Mouse (Mus musculus) hindbrain, embryonic 12.5 days (tissue): Measurements from ENCODE around the gene Sit1. TPM values are rescaled to one million over a fixed set of nuclear protein-coding genes. Genes with fewer than 3 reads are reported as not detected.
"Not testable (repeated sequence)": the region's sequence is repeated elsewhere in the genome, so short reads cannot be mapped to it uniquely, and the experiment has no call there.

ENCODE experiments used
- ATAC-seq: fragments of 200-750 bp; cut with Nextera tagmentation; 2 replicates; pipeline ENCODE4 v1.8.0; 2017; ENCODE audit warnings: moderate TSS enrichment; ENCODE audit not compliant: low FRiP score
- H3K27ac ChIP-seq: fragments of 300-500 bp; sonication (generic); 2 replicates; pipeline ENCODE4 v1.5.1; 2016; ENCODE audit warnings: mild to moderate bottlenecking
- H3K27me3 ChIP-seq: fragments of 300-500 bp; sonication (generic); 2 replicates; pipeline ENCODE4 v1.6.1; 2016; ENCODE audit warnings: mild to moderate bottlenecking
- H3K36me3 ChIP-seq: fragments of 300-500 bp; sonication (generic); 2 replicates; pipeline ENCODE4 v1.6.1; 2016; ENCODE audit warnings: mild to moderate bottlenecking
- H3K4me1 ChIP-seq: fragments of 300-500 bp; sonication (generic); 2 replicates; pipeline ENCODE4 v1.6.1; 2016
- H3K4me2 ChIP-seq: fragments of 300-500 bp; sonication (generic); replicated peaks from 2 replicates; pipeline ENCODE4 v1.6.1; 2016; ENCODE audit warnings: mild to moderate bottlenecking
- H3K4me3 ChIP-seq: fragments of 300-500 bp; sonication (generic); 2 replicates; pipeline ENCODE4 v1.5.1; 2016; ENCODE audit warnings: mild to moderate bottlenecking
- H3K9ac ChIP-seq: fragments of 300-500 bp; sonication (generic); 2 replicates; pipeline ENCODE4 v1.6.1; 2016; ENCODE audit warnings: mild to moderate bottlenecking, moderate library complexity
- H3K9me3 ChIP-seq: fragments of 300-500 bp; sonication (generic); replicated peaks from 2 replicates; pipeline ENCODE4 v1.6.1; 2016; ENCODE audit warnings: mild to moderate bottlenecking
- WGBS: fragments of 180-500 bp; shearing (Covaris S2); methylation state at CpG from one replicate; pipeline ENCODE4 v1.1.7; 2016; 5-methylcytosine and 5-hydroxymethylcytosine counted together
- polyA plus RNA-seq: library from polyadenylated mRNA; unstranded; fragments of >200 nt; fragmentation: Nextera tagmentation; extraction: Ambion mirVana; gene quantifications from 2 replicates; pipeline ENCODE4 v1.2.1, GENCODE M21; 2016

Sit1 gene
- polyA plus RNA-seq, 1 experiment from 2014 or later: not detected

DNA sequence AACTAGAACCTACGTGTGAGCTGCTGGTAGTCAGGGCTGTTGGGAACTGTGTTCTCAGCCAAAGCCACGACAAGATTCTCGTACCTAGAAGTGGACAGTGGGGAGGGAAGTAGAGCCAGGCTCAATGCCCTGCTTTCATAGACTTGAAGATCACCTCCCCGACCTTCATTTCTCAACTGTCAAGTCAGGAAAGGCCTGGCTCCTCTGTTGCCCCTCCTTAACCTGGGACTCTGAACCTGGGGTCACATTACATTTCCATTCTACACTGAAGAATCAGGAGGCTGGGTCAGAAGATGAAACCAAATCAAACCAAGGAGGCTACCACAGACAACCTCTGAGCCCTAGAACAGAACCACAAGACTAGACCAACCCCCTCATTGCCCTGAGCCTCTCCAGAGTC lies 14.4 kb upstream of the Sit1 start:
- Histone ChIP-seq H3K4me1 (peaks cover 33% of the 10 kb centered on the region), H3K9ac (no peak overlapping the region), H3K27ac (no peak overlapping the region), H3K36me3 (peaks cover 13% of the 10 kb centered on the region; the same call in 1 of the 2 replicates), H3K4me2 (peak overlapping the region; percentile 64), H3K27me3 (peaks cover under 1% of the 10 kb centered on the region; the same call in 1 of the 2 replicates), H3K4me3 (peak overlapping the region; percentile 45), H3K9me3 (no peaks in the 10 kb centered on the region)
- WGBS: 77% methylated on average over 4 of the region's 4 CpGs
- ATAC-seq: no peak

DNA sequence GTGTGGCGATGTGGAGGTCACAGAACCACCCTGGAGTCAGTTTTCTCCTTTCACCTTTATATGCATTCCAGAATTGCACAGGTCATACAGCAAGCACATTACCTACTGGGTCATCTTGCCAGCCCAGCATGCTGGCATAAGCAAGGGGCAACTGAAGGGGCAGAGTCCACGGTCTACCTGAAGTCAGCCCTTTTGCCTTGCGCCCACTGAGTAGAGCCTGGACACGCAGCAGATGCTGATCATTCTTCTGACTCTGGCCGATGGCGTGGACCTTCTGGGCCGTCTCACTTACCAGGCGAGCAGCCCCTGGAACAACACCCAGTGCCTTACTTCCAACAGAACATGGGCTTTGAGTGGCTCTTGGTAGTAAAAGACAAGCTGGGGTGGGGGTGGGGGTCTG lies 13.9 kb upstream of the Sit1 start:
- H3K27me3 ChIP-seq: no peaks in the 10 kb centered on the region; the same call in 1 of the 2 replicates
- H3K27ac ChIP-seq: no peak overlapping the region
- H3K9me3 ChIP-seq: no peaks in the 10 kb centered on the region
- H3K36me3 ChIP-seq: peaks cover 13% of the 10 kb centered on the region; the same call in 1 of the 2 replicates
- H3K9ac ChIP-seq: no peak overlapping the region
- H3K4me3 ChIP-seq: no peak overlapping the region
- ATAC-seq: no peak
- H3K4me1 ChIP-seq: peaks cover 33% of the 10 kb centered on the region
- H3K4me2 ChIP-seq: no peak overlapping the region
- 93% methylated on average over 8 of the region's 8 CpGs for WGBS

DNA sequence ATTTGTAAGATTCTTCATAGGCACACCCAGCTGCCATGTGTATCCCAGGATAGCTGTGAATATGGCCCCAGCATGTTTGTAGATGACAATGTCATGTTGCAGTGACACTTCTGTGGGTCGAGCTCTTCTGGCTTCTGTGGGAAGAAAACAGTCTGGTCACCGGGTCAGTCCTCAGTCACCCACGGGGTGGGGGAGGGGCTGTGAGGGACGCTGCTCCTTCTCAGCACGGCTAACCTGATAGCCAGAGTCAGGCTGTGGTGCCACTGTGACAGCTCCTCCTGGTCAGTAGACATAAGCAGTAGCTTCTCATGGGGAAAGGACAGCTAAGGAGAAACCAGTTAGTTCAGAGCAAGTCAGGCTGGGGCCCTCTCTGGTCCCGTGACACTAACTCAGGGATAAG lies 13.1 kb upstream of the Sit1 start:
- H3K4me1 ChIP-seq: peaks cover 33% of the 10 kb centered on the region
- WGBS: 63% methylated on average over 6 of the region's 6 CpGs
- H3K9ac ChIP-seq: no peak overlapping the region
- H3K9me3 ChIP-seq: no peaks in the 10 kb centered on the region
- H3K4me3 ChIP-seq: no peak overlapping the region
- H3K27ac ChIP-seq: no peak overlapping the region
- no peak for ATAC-seq
- no peak overlapping the region for H3K4me2 ChIP-seq
- H3K27me3 ChIP-seq: no peaks in the 10 kb centered on the region; the same call in 1 of the 2 replicates
- peaks cover 13% of the 10 kb centered on the region; the same call in 1 of the 2 replicates for H3K36me3 ChIP-seq

DNA sequence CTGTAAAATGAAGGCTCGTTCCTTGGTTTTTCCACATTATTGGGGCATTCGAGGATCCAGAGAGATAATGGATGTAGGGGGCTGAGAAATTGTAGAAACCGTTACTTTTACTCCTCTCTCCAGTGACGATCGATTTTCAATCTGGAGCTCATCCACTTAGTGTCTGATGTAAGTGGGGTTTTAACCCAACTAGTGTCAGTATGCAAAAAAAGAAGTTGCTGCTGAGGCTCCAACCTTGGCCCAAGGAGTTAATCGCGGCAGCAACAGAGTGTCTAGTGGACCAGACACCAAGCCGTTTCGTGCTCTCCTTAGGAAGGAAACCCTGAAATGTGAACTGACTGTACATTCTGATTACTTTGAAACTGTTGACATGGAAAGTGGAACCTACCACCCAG lies 10.3 kb upstream of the Sit1 start:
- H3K27ac ChIP-seq: peak overlapping the region; percentile 88
- WGBS: 4% methylated on average over 9 of the region's 9 CpGs

DNA sequence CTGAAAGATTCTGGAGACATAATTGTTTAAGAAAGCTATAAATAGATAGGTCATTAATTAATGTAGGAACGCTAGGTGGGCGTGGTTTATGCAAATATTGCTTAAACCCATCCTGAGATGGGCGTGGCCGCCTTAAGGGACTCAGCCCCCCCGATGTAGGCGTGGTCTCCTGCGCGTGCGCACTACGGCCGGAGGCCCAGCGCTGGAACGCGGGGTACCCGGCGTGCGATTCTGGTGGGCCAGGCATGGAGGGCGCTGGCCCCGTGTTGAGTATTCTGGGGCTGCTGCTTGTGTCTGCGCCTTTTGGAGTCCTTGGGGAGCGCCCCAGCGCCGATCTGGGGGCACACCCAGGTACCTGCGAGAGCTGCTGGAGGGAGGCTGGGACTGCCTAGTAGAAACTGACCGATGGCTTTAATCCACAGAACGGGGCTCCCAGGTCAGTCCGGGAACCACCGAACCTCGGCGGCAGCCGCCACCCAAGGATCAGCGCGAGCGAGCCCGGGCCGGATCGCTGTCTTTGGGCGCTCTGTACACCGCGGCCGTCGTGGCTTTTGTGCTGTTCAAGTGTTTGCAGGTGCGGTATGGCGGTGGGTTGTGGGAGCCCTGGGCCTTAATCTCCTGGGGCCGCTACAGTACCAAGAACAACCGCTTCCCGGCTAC lies 9.8 kb upstream of the Sit1 start:
- peak; percentile 94 for ATAC-seq
- peak overlapping the region; percentile 76 for H3K4me3 ChIP-seq
- under 1% methylated on average over 47 of the region's 47 CpGs for WGBS

More for the DNA sequence above, 10.3 kb upstream of the Sit1 start:
- no peak for ATAC-seq
- Histone ChIP-seq H3K4me1 (peaks cover 30% of the 10 kb centered on the region), H3K9me3 (0 out of 2 replicates have a peak, but pooled peaks cover 4% of the 10 kb centered on the region), H3K36me3 (peaks cover 13% of the 10 kb centered on the region; the same call in 1 of the 2 replicates), H3K4me3 (peak overlapping the region; percentile 76), H3K27me3 (no peaks in the 10 kb centered on the region), H3K9ac (peak overlapping the region; percentile 82), H3K4me2 (peak overlapping the region; percentile 61)

DNA sequence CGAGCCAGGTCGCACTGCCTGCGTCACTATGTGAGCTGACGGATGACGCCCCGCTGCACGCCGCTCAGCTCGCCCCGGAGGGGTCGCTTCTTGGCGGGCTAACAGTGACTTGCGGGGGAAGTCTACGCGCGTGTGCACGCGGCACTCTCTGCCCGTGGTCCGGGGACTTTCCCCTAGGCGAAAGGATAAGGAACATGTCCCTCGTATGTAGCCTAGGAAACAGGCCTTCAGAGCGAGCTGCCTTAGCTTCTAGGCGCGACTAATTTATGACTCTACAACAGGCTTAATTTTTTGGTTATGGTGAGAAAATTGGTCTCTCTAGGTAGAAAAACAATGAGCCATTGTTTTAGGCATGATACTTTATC lies 9.3 kb upstream of the Sit1 start, which contains the start of gene Ccdc107:
Gene Ccdc107, plus strand, starts transcription at position 80 of the 365 bp plus-strand sequence.
- no peaks in the 10 kb centered on the region for H3K27me3 ChIP-seq
- H3K9ac ChIP-seq: peak within 1 kb of the TSS; percentile 82
- under 1% methylated on average over 25 of the region's 25 CpGs for WGBS
- H3K4me1 ChIP-seq: peaks cover 19% of the 10 kb centered on the region
- H3K9me3 ChIP-seq: 0 out of 2 replicates have a peak, but pooled peaks cover 4% of the 10 kb centered on the region
- H3K4me2 ChIP-seq: peak within 1 kb of the TSS; percentile 61
- H3K36me3 ChIP-seq: peaks cover 13% of the 10 kb centered on the region; the same call in 1 of the 2 replicates
- peak within 1 kb of the TSS; percentile 76 for H3K4me3 ChIP-seq
- peak; percentile 99 for ATAC-seq
- peak within 1 kb of the TSS; percentile 88 for H3K27ac ChIP-seq

More for the DNA sequence above, 9.8 kb upstream of the Sit1 start:
- H3K27ac ChIP-seq: peak overlapping the region; percentile 88
- 0 out of 2 replicates have a peak, but pooled peaks cover 4% of the 10 kb centered on the region for H3K9me3 ChIP-seq
- peak overlapping the region; percentile 82 for H3K9ac ChIP-seq
- no peaks in the 10 kb centered on the region for H3K27me3 ChIP-seq
- peaks cover 25% of the 10 kb centered on the region for H3K4me1 ChIP-seq
- H3K4me2 ChIP-seq: peak overlapping the region; percentile 61
- H3K36me3 ChIP-seq: peaks cover 13% of the 10 kb centered on the region; the same call in 1 of the 2 replicates

DNA sequence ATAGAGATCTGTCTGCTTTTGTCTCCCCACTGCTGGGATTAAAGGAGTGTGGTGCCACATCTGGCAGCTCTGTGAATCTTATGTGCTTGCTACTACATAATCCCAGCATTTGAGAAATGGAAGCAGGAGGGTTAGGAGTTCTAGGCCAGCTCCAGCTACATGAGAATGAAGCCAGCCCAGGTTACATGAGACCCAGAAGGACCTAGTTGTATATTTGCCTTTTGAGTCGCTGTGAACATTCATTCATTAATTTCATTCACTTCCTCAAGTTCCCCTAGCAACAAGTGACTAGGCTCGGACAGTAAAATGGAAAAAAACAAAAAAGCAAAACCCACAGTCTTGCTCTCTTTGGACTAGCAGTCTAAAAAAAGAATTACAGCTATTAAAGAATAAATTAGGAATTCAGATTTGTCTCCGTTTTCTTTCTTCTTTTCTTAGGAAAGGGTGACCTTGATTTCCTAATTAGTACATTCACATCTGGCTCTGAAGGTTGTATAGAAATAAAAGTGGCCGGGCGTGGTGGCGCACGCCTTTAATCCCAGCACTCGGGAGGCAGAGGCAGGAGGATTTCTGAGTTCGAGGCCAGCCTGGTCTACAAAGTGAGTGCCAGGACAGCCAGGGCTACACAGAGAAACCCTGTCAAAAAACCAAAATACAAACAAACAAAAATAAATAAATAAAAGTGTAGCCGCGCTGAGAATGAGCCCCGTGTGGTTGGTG lies 8.7 kb upstream of the Sit1 start:
- Histone ChIP-seq H3K4me1 (peaks cover 14% of the 10 kb centered on the region), H3K4me3 (peak overlapping the region; percentile 76), H3K27ac (peak overlapping the region; percentile 88), H3K4me2 (peak overlapping the region; percentile 61), H3K36me3 (peaks cover 13% of the 10 kb centered on the region; the same call in 1 of the 2 replicates), H3K9me3 (0 out of 2 replicates have a peak, but pooled peaks cover 4% of the 10 kb centered on the region), H3K27me3 (no peaks in the 10 kb centered on the region), H3K9ac (no peak overlapping the region)
- WGBS: 46% methylated on average over 12 of the region's 12 CpGs
- no peak for ATAC-seq

DNA sequence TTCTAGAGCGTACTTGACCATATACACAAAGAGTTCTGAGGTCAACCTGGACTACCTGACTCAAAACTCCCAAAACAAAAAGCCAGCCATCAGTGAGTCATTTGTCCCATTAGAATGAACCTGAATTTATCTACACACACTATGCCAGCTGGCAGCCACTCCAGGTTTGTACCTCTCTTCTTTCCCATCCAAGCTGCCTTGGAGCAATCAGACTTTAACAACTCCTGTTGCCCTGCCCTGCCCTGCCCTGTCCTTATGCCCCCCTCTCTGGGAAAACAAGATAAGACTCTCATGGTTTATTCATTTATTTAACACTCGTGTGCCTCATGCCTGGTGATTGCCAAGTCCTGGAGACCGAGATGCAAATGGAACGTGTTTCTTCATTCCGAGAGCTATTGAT lies 7.3 kb upstream of the Sit1 start:
- Histone ChIP-seq H3K27me3 (no peaks in the 10 kb centered on the region), H3K9me3 (0 out of 2 replicates have a peak, but pooled peaks cover 4% of the 10 kb centered on the region), H3K4me2 (no peak overlapping the region), H3K27ac (no peak overlapping the region), H3K4me1 (peaks cover 14% of the 10 kb centered on the region), H3K4me3 (no peak overlapping the region), H3K9ac (no peak overlapping the region), H3K36me3 (peaks cover 6% of the 10 kb centered on the region; the same call in 1 of the 2 replicates)
- 83% methylated on average over 5 of the region's 5 CpGs for WGBS
- ATAC-seq: no peak

DNA sequence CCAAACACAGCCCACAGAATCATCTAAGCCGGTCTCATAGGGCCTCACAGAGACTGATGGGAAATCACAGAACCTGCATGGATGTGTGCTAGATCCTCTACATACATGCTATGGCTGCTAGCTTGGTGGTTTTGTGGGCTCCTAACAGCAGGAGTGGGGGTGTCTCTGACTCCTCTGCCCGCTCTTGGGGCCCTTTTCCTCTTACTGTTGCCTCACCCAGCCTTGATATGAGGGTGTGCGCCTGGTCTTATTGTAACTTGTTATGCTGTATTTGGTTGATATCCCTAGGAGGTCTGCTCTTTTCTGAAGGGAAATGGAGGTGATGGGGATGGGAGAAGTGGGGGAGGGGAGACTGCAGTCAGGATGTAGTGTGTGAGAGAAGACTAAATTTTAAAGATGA lies 6.1 kb upstream of the Sit1 start:
- Histone ChIP-seq H3K27ac (no peak overlapping the region), H3K4me2 (no peak overlapping the region), H3K4me1 (peaks cover 7% of the 10 kb centered on the region), H3K27me3 (no peaks in the 10 kb centered on the region), H3K36me3 (no peaks in the 10 kb centered on the region), H3K9ac (no peak overlapping the region), H3K9me3 (0 out of 2 replicates have a peak, but pooled peaks cover 4% of the 10 kb centered on the region), H3K4me3 (no peak overlapping the region)
- 95% methylated on average over 3 of the region's 3 CpGs for WGBS
- ATAC-seq: no peak

DNA sequence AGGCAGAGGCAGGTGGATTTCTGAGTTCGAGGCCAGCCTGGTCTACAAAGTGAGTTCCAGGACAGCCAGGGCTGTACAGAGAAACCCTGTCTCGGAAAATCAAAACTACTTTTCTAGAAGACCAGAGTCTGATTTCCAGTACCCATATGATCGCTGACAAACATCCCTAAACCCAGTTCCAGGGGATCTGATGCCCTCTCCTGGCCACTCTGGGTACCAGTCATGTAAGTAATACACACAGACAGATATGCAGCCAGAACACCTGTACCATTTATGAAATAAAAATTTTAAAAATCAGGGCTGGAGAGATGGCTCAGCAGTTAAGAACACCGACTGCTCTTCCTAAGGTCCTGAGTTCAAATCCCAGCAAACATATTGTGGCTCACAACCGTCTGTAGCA lies 2.1 kb upstream of the Sit1 start:
- 86% methylated on average over 5 of the region's 5 CpGs for WGBS
- H3K9ac ChIP-seq, H3K27ac ChIP-seq, H3K27me3 ChIP-seq, ATAC-seq, H3K4me2 ChIP-seq, H3K4me1 ChIP-seq, H3K9me3 ChIP-seq, H3K4me3 ChIP-seq, H3K36me3 ChIP-seq: not testable (repeated sequence)

DNA sequence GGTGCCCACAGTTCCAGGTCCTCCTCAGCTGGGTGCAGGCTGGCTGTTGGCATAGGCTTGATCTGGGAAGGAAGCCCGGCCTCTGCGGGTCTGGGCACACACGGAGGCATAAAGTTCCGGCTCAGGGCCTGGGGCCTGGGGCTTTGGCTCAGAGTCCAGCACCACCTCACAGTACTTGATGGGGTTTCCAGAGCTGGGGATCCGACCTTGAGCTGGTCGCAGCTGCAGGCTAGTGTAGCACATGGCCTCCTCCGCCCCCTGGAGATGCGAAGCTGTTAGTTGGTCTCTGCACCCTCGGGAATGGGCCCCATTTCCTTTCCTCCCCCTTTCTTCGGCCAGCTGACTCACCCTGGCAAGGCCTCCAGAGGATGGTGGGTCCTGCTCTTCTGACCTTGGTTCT lies 943 bp downstream of the Sit1 start:
- H3K36me3 ChIP-seq: no peaks in the 10 kb centered on the region
- no peak for ATAC-seq

DNA sequence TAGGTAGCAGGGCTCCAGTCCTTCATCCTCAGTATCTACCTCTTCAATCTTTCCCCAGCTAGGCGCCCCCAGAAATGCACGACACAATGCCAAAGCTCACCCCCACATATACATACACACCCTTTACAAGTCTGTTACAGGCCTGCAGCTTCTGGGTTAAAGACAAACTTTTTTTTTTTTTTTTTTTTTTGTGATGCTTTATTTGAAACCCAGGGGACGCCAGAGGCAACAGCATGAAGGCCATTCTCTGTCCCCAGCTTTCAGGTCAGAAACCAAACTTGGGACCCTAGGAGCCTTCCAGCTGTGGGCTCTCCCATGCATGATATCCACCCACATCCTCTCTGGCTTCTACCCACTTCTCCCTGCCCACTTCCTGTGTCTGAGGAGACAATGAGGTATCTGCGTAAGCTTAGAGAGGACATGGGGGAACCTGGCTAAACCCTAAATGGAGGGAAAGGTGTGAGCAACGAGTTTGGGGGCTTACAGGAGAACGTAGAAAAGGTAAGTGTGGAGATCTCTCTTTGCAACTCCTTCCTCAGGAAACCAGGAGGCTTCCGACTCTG lies 1.6 kb downstream of the Sit1 start:
- Histone ChIP-seq H3K36me3 (no peaks in the 10 kb centered on the region), H3K9me3 (no peaks in the 10 kb centered on the region), H3K9ac (no peak overlapping the region), H3K27me3 (no peaks in the 10 kb centered on the region), H3K4me1 (peaks cover 3% of the 10 kb centered on the region; the same call in 1 of the 2 replicates), H3K4me2 (no peak overlapping the region), H3K27ac (no peak overlapping the region), H3K4me3 (no peak overlapping the region)
- ATAC-seq: no peak
- WGBS: 73% methylated on average over 7 of the region's 7 CpGs

More for the DNA sequence above, 943 bp downstream of the Sit1 start:
- no peaks in the 10 kb centered on the region for H3K9me3 ChIP-seq
- H3K27me3 ChIP-seq: no peaks in the 10 kb centered on the region
- WGBS: 69% methylated on average over 10 of the region's 10 CpGs
- H3K9ac ChIP-seq: no peak overlapping the region
- peaks cover 3% of the 10 kb centered on the region; the same call in 1 of the 2 replicates for H3K4me1 ChIP-seq
- H3K4me3 ChIP-seq: no peak overlapping the region
- H3K27ac ChIP-seq: no peak overlapping the region
- no peak overlapping the region for H3K4me2 ChIP-seq
